Mouse (Mus musculus): ENCODE results near the gene Gm42715. TPM values are rescaled to one million over a fixed set of nuclear protein-coding genes. Genes with fewer than 3 reads are reported as not detected.

The Gm42715 gene
- polyA plus RNA-seq, 1 experiment from 2014 or later, result 10.0 TPM

- Histone ChIP-seq H3K9me3 (no peaks in the 10 kb centered on the region), H3K4me1 (no peaks in the 10 kb centered on the region), H3K27ac (no peak overlapping the region), H3K27me3 (ENCODE audit: insufficient read depth, poor library complexity, severe bottlenecking) (no peaks in the 10 kb centered on the region), H3K36me3 (peaks cover 94% of the 10 kb centered on the region), H3K4me3 (no peak overlapping the region)
- DNase-seq (ENCODE audit: low spot score), result no peak
- 95% methylated on average over 7 of the region's 7 CpGs for WGBS
These were observed 81.2 kb downstream of the Gm42715 start for GRCm38 (mm10) chr7:127600612-127601011.

- no peak for DNase-seq (ENCODE audit: low spot score)
- 81% methylated on average over 4 of the region's 4 CpGs for WGBS
- no peaks in the 10 kb centered on the region for H3K9me3 ChIP-seq
These were observed 82.4 kb downstream of the Gm42715 start for GRCm38 (mm10) chr7:127601735-127602134.

GRCm38 (mm10) chr7:127602903-127603302 lies 83.5 kb downstream of the Gm42715 start:
- H3K27me3 ChIP-seq (ENCODE audit: insufficient read depth, poor library complexity, severe bottlenecking), result no peaks in the 10 kb centered on the region
- H3K4me3 ChIP-seq, result no peak overlapping the region
- H3K36me3 ChIP-seq, result peaks cover 92% of the 10 kb centered on the region
- DNase-seq (ENCODE audit: low spot score), result no peak
- no peaks in the 10 kb centered on the region for H3K9me3 ChIP-seq
- H3K4me1 ChIP-seq, result no peaks in the 10 kb centered on the region
- H3K27ac ChIP-seq, result no peak overlapping the region
- 89% methylated on average over 2 of the region's 2 CpGs for WGBS

More at GRCm38 (mm10) chr7:127601735-127602134, 82.4 kb downstream of the Gm42715 start:
- Histone ChIP-seq H3K27me3 (ENCODE audit: insufficient read depth, poor library complexity, severe bottlenecking) (no peaks in the 10 kb centered on the region), H3K27ac (no peak overlapping the region), H3K4me3 (no peak overlapping the region), H3K36me3 (peaks cover 92% of the 10 kb centered on the region), H3K4me1 (no peaks in the 10 kb centered on the region)

GRCm38 (mm10) chr7:127604256-127604655 lies 84.9 kb downstream of the Gm42715 start:
- Histone ChIP-seq H3K27ac (no peak overlapping the region), H3K27me3 (ENCODE audit: insufficient read depth, poor library complexity, severe bottlenecking) (no peaks in the 10 kb centered on the region), H3K4me3 (no peak overlapping the region), H3K9me3 (no peaks in the 10 kb centered on the region), H3K4me1 (no peaks in the 10 kb centered on the region), H3K36me3 (peaks cover 93% of the 10 kb centered on the region)
- 89% methylated on average over 10 of the region's 10 CpGs for WGBS
- no peak for DNase-seq (ENCODE audit: low spot score)

GRCm38 (mm10) chr7:127607150-127607549 lies 87.8 kb downstream of the Gm42715 start:
- WGBS, result 82% methylated on average over 6 of the region's 6 CpGs
- Histone ChIP-seq H3K36me3 (peaks cover 93% of the 10 kb centered on the region), H3K27me3 (ENCODE audit: insufficient read depth, poor library complexity, severe bottlenecking) (no peaks in the 10 kb centered on the region), H3K9me3 (peaks cover 12% of the 10 kb centered on the region), H3K27ac (no peak overlapping the region), H3K4me3 (no peak overlapping the region), H3K4me1 (no peaks in the 10 kb centered on the region)
- DNase-seq (ENCODE audit: low spot score), result no peak

GRCm38 (mm10) chr7:127611011-127611410 lies 91.6 kb downstream of the Gm42715 start:
- Histone ChIP-seq H3K4me3 (no peak overlapping the region), H3K27me3 (ENCODE audit: insufficient read depth, poor library complexity, severe bottlenecking) (no peaks in the 10 kb centered on the region), H3K36me3 (peaks cover 75% of the 10 kb centered on the region), H3K9me3 (peaks cover 16% of the 10 kb centered on the region), H3K4me1 (peaks cover 20% of the 10 kb centered on the region), H3K27ac (no peak overlapping the region)
- no peak for DNase-seq (ENCODE audit: low spot score)
- 97% methylated on average over 29 of the region's 29 CpGs for WGBS

GRCm38 (mm10) chr7:127611561-127611960 lies 92.2 kb downstream of the Gm42715 start:
- Histone ChIP-seq H3K27me3 (ENCODE audit: insufficient read depth, poor library complexity, severe bottlenecking) (no peaks in the 10 kb centered on the region), H3K36me3 (peaks cover 70% of the 10 kb centered on the region), H3K27ac (no peak overlapping the region), H3K4me1 (peaks cover 23% of the 10 kb centered on the region), H3K9me3 (peaks cover 16% of the 10 kb centered on the region), H3K4me3 (no peak overlapping the region)
- WGBS, result 96% methylated on average over 26 of the region's 26 CpGs
- DNase-seq (ENCODE audit: low spot score), result no peak

- Histone ChIP-seq H3K27me3 (ENCODE audit: insufficient read depth, poor library complexity, severe bottlenecking) (no peaks in the 10 kb centered on the region), H3K27ac (no peak overlapping the region), H3K36me3 (peaks cover 51% of the 10 kb centered on the region), H3K9me3 (peaks cover 16% of the 10 kb centered on the region), H3K4me1 (peaks cover 23% of the 10 kb centered on the region), H3K4me3 (peak overlapping the region; percentile 99)
- WGBS, result 82% methylated on average over 8 of the region's 8 CpGs
- no peak for DNase-seq (ENCODE audit: low spot score)
These were observed 94.1 kb downstream of the Gm42715 start for GRCm38 (mm10) chr7:127613501-127613900.

GRCm38 (mm10) chr7:127614091-127614490 lies 94.7 kb downstream of the Gm42715 start:
- H3K36me3 ChIP-seq, result peaks cover 45% of the 10 kb centered on the region
- no peaks in the 10 kb centered on the region for H3K27me3 ChIP-seq (ENCODE audit: insufficient read depth, poor library complexity, severe bottlenecking)
- peak overlapping the region; percentile 98 for H3K27ac ChIP-seq
- WGBS, result 25% methylated on average over 8 of the region's 8 CpGs
- H3K4me3 ChIP-seq, result peak overlapping the region; percentile 99
- peaks cover 16% of the 10 kb centered on the region for H3K9me3 ChIP-seq
- peaks cover 23% of the 10 kb centered on the region for H3K4me1 ChIP-seq
- DNase-seq (ENCODE audit: low spot score), result no peak

- peak overlapping the region; percentile 99 for H3K4me3 ChIP-seq
- WGBS, result 1% methylated on average over 43 of the region's 44 CpGs
- peaks cover 41% of the 10 kb centered on the region for H3K36me3 ChIP-seq
- H3K27me3 ChIP-seq (ENCODE audit: insufficient read depth, poor library complexity, severe bottlenecking), result no peaks in the 10 kb centered on the region
- peaks cover 23% of the 10 kb centered on the region for H3K4me1 ChIP-seq
- H3K9me3 ChIP-seq, result peaks cover 16% of the 10 kb centered on the region
- DNase-seq (ENCODE audit: low spot score), result peak; percentile 85
- peak overlapping the region; percentile 98 for H3K27ac ChIP-seq
These were observed 95.1 kb downstream of the Gm42715 start for GRCm38 (mm10) chr7:127614511-127614890.

GRCm38 (mm10) chr7:127614891-127615843 lies 95.8 kb downstream of the Gm42715 start, which contains the start of gene Zfp629:
Zfp629 (minus strand) TSS chr7:127615797.
- no peaks in the 10 kb centered on the region for H3K27me3 ChIP-seq (ENCODE audit: insufficient read depth, poor library complexity, severe bottlenecking)
- peaks cover 23% of the 10 kb centered on the region for H3K4me1 ChIP-seq
- H3K36me3 ChIP-seq, result peaks cover 34% of the 10 kb centered on the region
- peaks cover 16% of the 10 kb centered on the region for H3K9me3 ChIP-seq
- under 1% methylated on average over 48 of the region's 50 CpGs for WGBS
- peak within 1 kb of the TSS; percentile 98 for H3K27ac ChIP-seq
- H3K4me3 ChIP-seq, result peak within 1 kb of the TSS; percentile 99
- peak; percentile 93 for DNase-seq (ENCODE audit: low spot score)

- no peak overlapping the region for H3K27ac ChIP-seq
- H3K36me3 ChIP-seq, result peaks cover 22% of the 10 kb centered on the region
- H3K4me3 ChIP-seq, result no peak overlapping the region
- DNase-seq (ENCODE audit: low spot score), result no peak
- WGBS, result 65% methylated on average over 1 of the region's 1 CpGs
- H3K27me3 ChIP-seq (ENCODE audit: insufficient read depth, poor library complexity, severe bottlenecking), result no peaks in the 10 kb centered on the region
- peaks cover 23% of the 10 kb centered on the region for H3K4me1 ChIP-seq
- peaks cover 11% of the 10 kb centered on the region for H3K9me3 ChIP-seq
These were observed 97.0 kb downstream of the Gm42715 start for GRCm38 (mm10) chr7:127616336-127616735.
